Mouse (Mus musculus): Measurements from ENCODE around the gene Xndc1. TPM values are rescaled to one million over a fixed set of nuclear protein-coding genes. Genes with fewer than 3 reads are reported as not detected.
"Not testable (repeated sequence)": the region's sequence is repeated elsewhere in the genome, so short reads cannot be mapped to it uniquely, and the experiment has no call there.

Xndc1 gene
- polyA plus RNA-seq, 1 experiment = 6.1 TPM

- TF ChIP-seq MYOG (IDR thresholded peaks at IDR 0.05; ENCODE audit: control insufficient read depth in 1 of 3, insufficient read depth in 1 of 3, insufficient read length in 2 of 3, low read depth in 2 of 3) (no peak), E2F4 (IDR thresholded peaks at IDR 0.05; ENCODE audit: insufficient read depth) (no peak), CEBPB (IDR thresholded peaks at IDR 0.05; ENCODE audit: insufficient read depth, poor library complexity, severe bottlenecking) (no peak), TCF3 (IDR thresholded peaks at IDR 0.05; ENCODE audit: insufficient read length, low read depth) (no peak), POLR2AphosphoS2 (IDR thresholded peaks at IDR 0.05; ENCODE audit: insufficient read length, low read depth) (no peak), POLR2A (IDR thresholded peaks at IDR 0.05; ENCODE audit: insufficient read length, low read depth) (no peak), MAX (IDR thresholded peaks at IDR 0.05; ENCODE audit: low read depth) (no peak), REST (IDR thresholded peaks at IDR 0.05; ENCODE audit: insufficient read depth, insufficient read length) (no peak), TCF12 (IDR thresholded peaks at IDR 0.05; ENCODE audit: insufficient read depth, poor library complexity, severe bottlenecking) (no peak), SRF (IDR thresholded peaks at IDR 0.05; ENCODE audit: control insufficient read depth, insufficient read length, low read depth) (no peak), MYOD1 (IDR thresholded peaks at IDR 0.05; ENCODE audit: control insufficient read depth in 1 of 3, insufficient read length in 2 of 3, low read depth in 2 of 3) (no peak), USF1 (IDR thresholded peaks at IDR 0.05; ENCODE audit: low read depth) (no peak)
- no peaks in the 10 kb centered on the region for H3K79me2 ChIP-seq (ENCODE audit: control insufficient read depth, insufficient read depth)
- no peak overlapping the region for H3K4me2 ChIP-seq (ENCODE audit: low read depth)
- H3ac ChIP-seq (ENCODE audit: control insufficient read depth, insufficient read length) = no peak overlapping the region
- peaks cover 26% of the 10 kb centered on the region for H3K36me3 ChIP-seq (ENCODE audit: control insufficient read depth, insufficient read depth)
- no peaks in the 10 kb centered on the region for H3K27me3 ChIP-seq (ENCODE audit: control insufficient read depth, insufficient read depth, insufficient read length)
- H3K4me3 ChIP-seq = no peak overlapping the region
Measured at GRCm38 (mm10) chr7:102034904-102035303, 30.4 kb upstream of the Xndc1 start.

DNA sequence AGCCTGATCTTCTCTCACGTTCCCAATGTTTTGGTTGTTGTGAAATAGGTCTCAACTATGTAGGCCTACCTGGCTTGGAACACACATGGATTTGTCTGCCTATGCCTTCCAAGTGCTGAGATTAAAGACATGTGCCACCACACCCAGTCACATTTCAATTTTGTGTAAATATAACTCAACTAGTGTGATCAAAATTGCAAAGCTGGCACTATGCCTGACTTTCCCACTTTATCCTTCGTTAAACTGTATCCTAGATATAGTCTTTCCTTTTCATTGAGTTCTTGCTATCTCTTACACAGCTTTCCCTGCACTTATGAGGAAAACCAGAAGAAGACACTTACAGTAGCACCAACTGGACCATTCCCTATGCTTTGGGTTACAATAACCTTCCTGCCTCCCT, 29.8 kb upstream of the Xndc1 start:
- H3K27me3 ChIP-seq (ENCODE audit: control insufficient read depth, insufficient read depth, insufficient read length) = no peaks in the 10 kb centered on the region
- H3K79me2 ChIP-seq (ENCODE audit: control insufficient read depth, insufficient read depth) = no peaks in the 10 kb centered on the region
- H3ac ChIP-seq (ENCODE audit: control insufficient read depth, insufficient read length) = no peak overlapping the region
- no peak for TF ChIP-seq MYOG (IDR thresholded peaks at IDR 0.05; ENCODE audit: control insufficient read depth in 1 of 3, insufficient read depth in 1 of 3, insufficient read length in 2 of 3, low read depth in 2 of 3)
- no peak for TF ChIP-seq MYOD1 (IDR thresholded peaks at IDR 0.05; ENCODE audit: control insufficient read depth in 1 of 3, insufficient read length in 2 of 3, low read depth in 2 of 3)
- TF ChIP-seq TCF3 (IDR thresholded peaks at IDR 0.05; ENCODE audit: insufficient read length, low read depth) = no peak
- no peak for TF ChIP-seq REST (IDR thresholded peaks at IDR 0.05; ENCODE audit: insufficient read depth, insufficient read length)
- TF ChIP-seq POLR2AphosphoS2 (IDR thresholded peaks at IDR 0.05; ENCODE audit: insufficient read length, low read depth) = no peak
- TF ChIP-seq USF1 (IDR thresholded peaks at IDR 0.05; ENCODE audit: low read depth) = no peak
- TF ChIP-seq POLR2A (IDR thresholded peaks at IDR 0.05; ENCODE audit: insufficient read length, low read depth) = no peak
- TF ChIP-seq E2F4 (IDR thresholded peaks at IDR 0.05; ENCODE audit: insufficient read depth) = no peak
- no peak for TF ChIP-seq SRF (IDR thresholded peaks at IDR 0.05; ENCODE audit: control insufficient read depth, insufficient read length, low read depth)
- TF ChIP-seq CEBPB (IDR thresholded peaks at IDR 0.05; ENCODE audit: insufficient read depth, poor library complexity, severe bottlenecking) = no peak
- TF ChIP-seq MAX (IDR thresholded peaks at IDR 0.05; ENCODE audit: low read depth) = no peak
- no peak for TF ChIP-seq TCF12 (IDR thresholded peaks at IDR 0.05; ENCODE audit: insufficient read depth, poor library complexity, severe bottlenecking)
- peaks cover 26% of the 10 kb centered on the region for H3K36me3 ChIP-seq (ENCODE audit: control insufficient read depth, insufficient read depth)
- no peak overlapping the region for H3K4me3 ChIP-seq
- no peak overlapping the region for H3K4me2 ChIP-seq (ENCODE audit: low read depth)

DNA sequence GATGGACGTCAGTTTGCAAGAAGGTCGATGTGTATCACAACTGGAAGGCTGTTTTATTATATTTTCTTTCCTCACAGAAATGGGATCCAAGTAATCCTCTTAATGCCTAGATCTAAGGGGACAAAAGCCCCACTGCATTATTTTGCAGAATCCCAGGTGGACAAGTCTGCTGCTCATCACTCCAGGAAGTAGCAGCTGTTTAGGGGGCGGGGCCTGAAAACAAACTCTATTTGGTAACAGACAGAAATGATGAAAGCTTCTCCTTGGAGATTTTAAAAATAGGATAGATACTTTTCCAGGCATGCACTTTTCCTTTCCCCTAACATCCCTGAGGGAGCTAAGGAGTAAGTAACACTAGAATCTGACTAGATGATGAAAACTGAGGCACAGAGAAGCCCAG, 28.0 kb upstream of the Xndc1 start:
- Histone ChIP-seq H3K36me3 (ENCODE audit: control insufficient read depth, insufficient read depth) (peaks cover 39% of the 10 kb centered on the region), H3K4me3 (no peak overlapping the region), H3K79me2 (ENCODE audit: control insufficient read depth, insufficient read depth) (no peaks in the 10 kb centered on the region), H3ac (ENCODE audit: control insufficient read depth, insufficient read length) (no peak overlapping the region), H3K27me3 (ENCODE audit: control insufficient read depth, insufficient read depth, insufficient read length) (no peaks in the 10 kb centered on the region), H3K4me2 (ENCODE audit: low read depth) (peak overlapping the region; percentile 24)
- TF ChIP-seq CEBPB (IDR thresholded peaks at IDR 0.05; ENCODE audit: insufficient read depth, poor library complexity, severe bottlenecking) = no peak
- no peak for TF ChIP-seq REST (IDR thresholded peaks at IDR 0.05; ENCODE audit: insufficient read depth, insufficient read length)
- TF ChIP-seq USF1 (IDR thresholded peaks at IDR 0.05; ENCODE audit: low read depth) = no peak
- no peak for TF ChIP-seq MYOG (IDR thresholded peaks at IDR 0.05; ENCODE audit: control insufficient read depth in 1 of 3, insufficient read depth in 1 of 3, insufficient read length in 2 of 3, low read depth in 2 of 3)
- TF ChIP-seq TCF3 (IDR thresholded peaks at IDR 0.05; ENCODE audit: insufficient read length, low read depth) = no peak
- no peak for TF ChIP-seq E2F4 (IDR thresholded peaks at IDR 0.05; ENCODE audit: insufficient read depth)
- TF ChIP-seq TCF12 (IDR thresholded peaks at IDR 0.05; ENCODE audit: insufficient read depth, poor library complexity, severe bottlenecking) = no peak
- no peak for TF ChIP-seq MAX (IDR thresholded peaks at IDR 0.05; ENCODE audit: low read depth)

DNA sequence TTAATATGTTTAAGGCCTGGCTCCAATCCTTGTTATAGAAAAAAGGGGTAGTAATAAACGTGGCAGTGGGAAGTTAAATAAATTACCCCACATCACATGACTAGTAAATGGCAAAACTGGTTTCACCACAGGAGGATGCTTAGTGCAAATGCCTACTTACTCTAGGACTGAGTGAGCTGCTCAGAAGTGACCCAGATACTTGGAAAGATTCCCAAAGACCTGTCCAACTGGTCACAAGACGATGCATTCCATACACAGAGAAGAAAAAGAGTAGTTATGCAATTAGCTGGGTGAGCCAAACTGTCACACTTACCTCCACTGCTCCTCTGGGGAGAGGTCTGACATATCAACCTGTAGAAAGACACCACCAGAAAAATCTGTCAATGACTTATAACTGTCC, 23.0 kb upstream of the Xndc1 start:
- no peaks in the 10 kb centered on the region for H3K27me3 ChIP-seq (ENCODE audit: control insufficient read depth, insufficient read depth, insufficient read length)
- TF ChIP-seq E2F4 (IDR thresholded peaks at IDR 0.05; ENCODE audit: insufficient read depth) (no peak), USF1 (IDR thresholded peaks at IDR 0.05; ENCODE audit: low read depth) (no peak), MYOD1 (IDR thresholded peaks at IDR 0.05; ENCODE audit: control insufficient read depth in 1 of 3, insufficient read length in 2 of 3, low read depth in 2 of 3) (no peak), CEBPB (IDR thresholded peaks at IDR 0.05; ENCODE audit: insufficient read depth, poor library complexity, severe bottlenecking) (no peak), MYOG (IDR thresholded peaks at IDR 0.05; ENCODE audit: control insufficient read depth in 1 of 3, insufficient read depth in 1 of 3, insufficient read length in 2 of 3, low read depth in 2 of 3) (no peak), MAX (IDR thresholded peaks at IDR 0.05; ENCODE audit: low read depth) (no peak), REST (IDR thresholded peaks at IDR 0.05; ENCODE audit: insufficient read depth, insufficient read length) (no peak), POLR2AphosphoS2 (IDR thresholded peaks at IDR 0.05; ENCODE audit: insufficient read length, low read depth) (no peak), TCF3 (IDR thresholded peaks at IDR 0.05; ENCODE audit: insufficient read length, low read depth) (no peak), TCF12 (IDR thresholded peaks at IDR 0.05; ENCODE audit: insufficient read depth, poor library complexity, severe bottlenecking) (no peak), SRF (IDR thresholded peaks at IDR 0.05; ENCODE audit: control insufficient read depth, insufficient read length, low read depth) (no peak), POLR2A (IDR thresholded peaks at IDR 0.05; ENCODE audit: insufficient read length, low read depth) (no peak)
- peaks cover 29% of the 10 kb centered on the region for H3K36me3 ChIP-seq (ENCODE audit: control insufficient read depth, insufficient read depth)
- no peak overlapping the region for H3ac ChIP-seq (ENCODE audit: control insufficient read depth, insufficient read length)
- H3K4me3 ChIP-seq = no peak overlapping the region
- no peak overlapping the region for H3K4me2 ChIP-seq (ENCODE audit: low read depth)
- H3K79me2 ChIP-seq (ENCODE audit: control insufficient read depth, insufficient read depth) = peaks cover 18% of the 10 kb centered on the region

- H3K27me3 ChIP-seq (ENCODE audit: control insufficient read depth, insufficient read depth, insufficient read length); H3K36me3 ChIP-seq (ENCODE audit: control insufficient read depth, insufficient read depth); H3K4me2 ChIP-seq (ENCODE audit: low read depth); H3K4me3 ChIP-seq; H3ac ChIP-seq (ENCODE audit: control insufficient read depth, insufficient read length): not testable (repeated sequence)
- peaks cover 21% of the 10 kb centered on the region for H3K79me2 ChIP-seq (ENCODE audit: control insufficient read depth, insufficient read depth)
Measured at GRCm38 (mm10) chr7:102048524-102048923, 16.8 kb upstream of the Xndc1 start.
